Mouse (Mus musculus): ENCODE data around the gene Bpifb2. TPM values are rescaled to one million over a fixed set of nuclear protein-coding genes. Genes with fewer than 3 reads are reported as not detected.
A peak's percentile ranks its signal among the peaks of the same experiment; 100 is the strongest.

Gene Bpifb2
- total and polyA plus RNA-seq, 3 experiments, result not detected

- DNase-seq (ENCODE audit: low spot score), result no peak
- no peaks in the 10 kb centered on the region; the same call in 1 of the 2 replicates for H3K27me3 ChIP-seq (ENCODE audit: insufficient read depth, low read length)
- no peaks in the 10 kb centered on the region for H3K9me3 ChIP-seq (replicated peaks)
- H3K36me3 ChIP-seq (replicated peaks), result no peaks in the 10 kb centered on the region
- no peak for TF ChIP-seq POLR2AphosphoS5 (IDR thresholded peaks at IDR 0.05; ENCODE audit: insufficient replicate concordance, low read depth, low read length)
- TF ChIP-seq GATA2 (IDR thresholded peaks at IDR 0.05; ENCODE audit: borderline replicate concordance, low read depth, low read length), result no peak
- TF ChIP-seq CTCF (IDR thresholded peaks at IDR 0.05; ENCODE audit: low read depth, low read length), result no peak
- TF ChIP-seq TAL1 (conservative IDR thresholded peaks at IDR 0.05; ENCODE audit: low read depth, low read length), result no peak
- no peak for TF ChIP-seq GATA1 (IDR thresholded peaks at IDR 0.05; ENCODE audit: borderline replicate concordance, low read length)
- no peaks in the 10 kb centered on the region for H3K4me1 ChIP-seq (ENCODE audit: insufficient read depth, low read depth, low read length)
- H3K4me3 ChIP-seq (ENCODE audit: low read depth, low read length), result no peak overlapping the region
- no peak for ATAC-seq (ENCODE audit: extremely low read depth, insufficient number of reproducible peaks, low FRiP score, poor library complexity, severe bottlenecking)
Measured at GRCm38 (mm10) chr2:153914151-153914550, 39.3 kb downstream of the Bpifb2 start.

GRCm38 (mm10) chr2:153917930-153918329 lies 43.1 kb downstream of the Bpifb2 start, which contains the start of gene Bpifb3:
Gene Bpifb3, plus strand, starts transcription at chr2:153918230.
- DNase-seq (ENCODE audit: low spot score), result no peak
- no peak for ATAC-seq (ENCODE audit: extremely low read depth, insufficient number of reproducible peaks, low FRiP score, poor library complexity, severe bottlenecking)
- Histone ChIP-seq H3K4me1 (ENCODE audit: insufficient read depth, low read depth, low read length) (no peaks in the 10 kb centered on the region), H3K36me3 (replicated peaks) (no peaks in the 10 kb centered on the region), H3K9me3 (replicated peaks) (no peaks in the 10 kb centered on the region), H3K27me3 (ENCODE audit: insufficient read depth, low read length) (no peaks in the 10 kb centered on the region; the same call in none of the 2 replicates), H3K4me3 (ENCODE audit: low read depth, low read length) (no peak within 1 kb of the TSS)
- no peak for TF ChIP-seq GATA1 (IDR thresholded peaks at IDR 0.05; ENCODE audit: borderline replicate concordance, low read length)
- no peak for TF ChIP-seq GATA2 (IDR thresholded peaks at IDR 0.05; ENCODE audit: borderline replicate concordance, low read depth, low read length)
- TF ChIP-seq POLR2AphosphoS5 (IDR thresholded peaks at IDR 0.05; ENCODE audit: insufficient replicate concordance, low read depth, low read length), result no peak
- no peak for TF ChIP-seq CTCF (IDR thresholded peaks at IDR 0.05; ENCODE audit: low read depth, low read length)
- TF ChIP-seq TAL1 (conservative IDR thresholded peaks at IDR 0.05; ENCODE audit: low read depth, low read length), result no peak

GRCm38 (mm10) chr2:153921246-153921645 lies 46.4 kb downstream of the Bpifb2 start:
- Histone ChIP-seq H3K4me3 (ENCODE audit: low read depth, low read length) (no peak overlapping the region), H3K36me3 (replicated peaks) (no peaks in the 10 kb centered on the region), H3K27me3 (ENCODE audit: insufficient read depth, low read length) (peaks cover 2% of the 10 kb centered on the region), H3K4me1 (ENCODE audit: insufficient read depth, low read depth, low read length) (no peaks in the 10 kb centered on the region), H3K9me3 (replicated peaks) (no peaks in the 10 kb centered on the region)
- ATAC-seq (ENCODE audit: extremely low read depth, insufficient number of reproducible peaks, low FRiP score, poor library complexity, severe bottlenecking) (no peak), DNase-seq (ENCODE audit: low spot score) (no peak)
- TF ChIP-seq POLR2AphosphoS5 (IDR thresholded peaks at IDR 0.05; ENCODE audit: insufficient replicate concordance, low read depth, low read length), result no peak
- TF ChIP-seq GATA1 (IDR thresholded peaks at IDR 0.05; ENCODE audit: borderline replicate concordance, low read length), result no peak
- TF ChIP-seq CTCF (IDR thresholded peaks at IDR 0.05; ENCODE audit: low read depth, low read length), result no peak
- no peak for TF ChIP-seq TAL1 (conservative IDR thresholded peaks at IDR 0.05; ENCODE audit: low read depth, low read length)
- no peak for TF ChIP-seq GATA2 (IDR thresholded peaks at IDR 0.05; ENCODE audit: borderline replicate concordance, low read depth, low read length)

- DNase-seq (ENCODE audit: low spot score), result peak; percentile 23
- Histone ChIP-seq H3K4me3 (ENCODE audit: low read depth, low read length) (no peak overlapping the region), H3K27me3 (ENCODE audit: insufficient read depth, low read length) (peaks cover 21% of the 10 kb centered on the region; the same call in 1 of the 2 replicates), H3K36me3 (replicated peaks) (no peaks in the 10 kb centered on the region), H3K4me1 (ENCODE audit: insufficient read depth, low read depth, low read length) (no peaks in the 10 kb centered on the region), H3K9me3 (replicated peaks) (no peaks in the 10 kb centered on the region)
- TF ChIP-seq TAL1 (conservative IDR thresholded peaks at IDR 0.05; ENCODE audit: low read depth, low read length), result no peak
- TF ChIP-seq GATA1 (IDR thresholded peaks at IDR 0.05; ENCODE audit: borderline replicate concordance, low read length), result no peak
- TF ChIP-seq POLR2AphosphoS5 (IDR thresholded peaks at IDR 0.05; ENCODE audit: insufficient replicate concordance, low read depth, low read length), result no peak
- TF ChIP-seq GATA2 (IDR thresholded peaks at IDR 0.05; ENCODE audit: borderline replicate concordance, low read depth, low read length), result no peak
- TF ChIP-seq CTCF (IDR thresholded peaks at IDR 0.05; ENCODE audit: low read depth, low read length), result peak; percentile 73
- ATAC-seq (ENCODE audit: extremely low read depth, insufficient number of reproducible peaks, low FRiP score, poor library complexity, severe bottlenecking), result no peak
Measured at GRCm38 (mm10) chr2:153929871-153930413, 55.1 kb downstream of the Bpifb2 start.

- Histone ChIP-seq H3K36me3 (replicated peaks) (no peaks in the 10 kb centered on the region), H3K9me3 (replicated peaks) (no peaks in the 10 kb centered on the region), H3K27me3 (ENCODE audit: insufficient read depth, low read length) (peaks cover 24% of the 10 kb centered on the region), H3K4me1 (ENCODE audit: insufficient read depth, low read depth, low read length) (no peaks in the 10 kb centered on the region), H3K4me3 (ENCODE audit: low read depth, low read length) (no peak overlapping the region)
- no peak for DNase-seq (ENCODE audit: low spot score)
- no peak for TF ChIP-seq CTCF (IDR thresholded peaks at IDR 0.05; ENCODE audit: low read depth, low read length)
- no peak for TF ChIP-seq GATA2 (IDR thresholded peaks at IDR 0.05; ENCODE audit: borderline replicate concordance, low read depth, low read length)
- TF ChIP-seq GATA1 (IDR thresholded peaks at IDR 0.05; ENCODE audit: borderline replicate concordance, low read length), result no peak
- TF ChIP-seq TAL1 (conservative IDR thresholded peaks at IDR 0.05; ENCODE audit: low read depth, low read length), result no peak
- TF ChIP-seq POLR2AphosphoS5 (IDR thresholded peaks at IDR 0.05; ENCODE audit: insufficient replicate concordance, low read depth, low read length), result no peak
- ATAC-seq (ENCODE audit: extremely low read depth, insufficient number of reproducible peaks, low FRiP score, poor library complexity, severe bottlenecking), result no peak
Measured at GRCm38 (mm10) chr2:153931125-153931524, 56.3 kb downstream of the Bpifb2 start.

GRCm38 (mm10) chr2:153933311-153933710 lies 58.5 kb downstream of the Bpifb2 start:
- Histone ChIP-seq H3K27me3 (ENCODE audit: insufficient read depth, low read length) (peaks cover 27% of the 10 kb centered on the region), H3K36me3 (replicated peaks) (no peaks in the 10 kb centered on the region), H3K4me3 (ENCODE audit: low read depth, low read length) (no peak overlapping the region), H3K9me3 (replicated peaks) (no peaks in the 10 kb centered on the region), H3K4me1 (ENCODE audit: insufficient read depth, low read depth, low read length) (peaks cover 16% of the 10 kb centered on the region)
- ATAC-seq (ENCODE audit: extremely low read depth, insufficient number of reproducible peaks, low FRiP score, poor library complexity, severe bottlenecking) (no peak), DNase-seq (ENCODE audit: low spot score) (no peak)
- TF ChIP-seq CTCF (IDR thresholded peaks at IDR 0.05; ENCODE audit: low read depth, low read length) (no peak), GATA2 (IDR thresholded peaks at IDR 0.05; ENCODE audit: borderline replicate concordance, low read depth, low read length) (no peak), GATA1 (IDR thresholded peaks at IDR 0.05; ENCODE audit: borderline replicate concordance, low read length) (no peak), TAL1 (conservative IDR thresholded peaks at IDR 0.05; ENCODE audit: low read depth, low read length) (no peak), POLR2AphosphoS5 (IDR thresholded peaks at IDR 0.05; ENCODE audit: insufficient replicate concordance, low read depth, low read length) (no peak)
